15 mouse cellular contexts compared by ENCODE assay signal in the genomic region with DNA sequence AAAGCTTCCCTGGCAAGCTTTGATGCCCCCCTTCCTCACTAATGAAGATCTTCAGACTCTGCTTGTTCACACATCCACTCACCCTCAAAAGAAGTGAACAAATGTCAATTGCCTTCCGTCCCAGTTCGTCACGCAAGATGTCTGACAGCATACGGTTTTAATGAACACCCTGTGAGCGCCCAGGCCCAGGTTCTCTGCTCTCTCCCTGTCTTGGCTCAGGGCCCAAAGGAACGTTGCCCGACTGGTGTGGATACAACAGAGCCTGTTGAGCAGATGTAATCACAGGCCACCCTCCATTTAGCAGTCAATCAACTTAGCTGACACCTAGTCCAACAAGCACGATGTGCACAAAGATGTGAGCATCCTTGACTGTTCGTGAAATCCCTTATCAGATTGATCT.
DNase-seq lines count a peak whose midpoint lies in the region; ATAC-seq and TF ChIP-seq lines count a peak whose summit lies in the region.
"Had no signal": no experiment of that assay in that cellular context is flagged by ENCODE, and none has a peak within 500 bp of the region (broad histone marks: within the 10 kb centered on the region; RNA-seq: fewer than 3 reads in every experiment).

No protein-coding gene starts in this region.

- no peaks in the 10 kb centered on the region for H3K4me1 ChIP-seq in hindbrain, postnatal 0 days (ENCODE audit: insufficient read depth, low read length)
- H3K4me1 ChIP-seq in hindbrain, embryonic 11.5 days (replicated peaks; ENCODE audit: control insufficient read depth, insufficient read depth, low read length): no peaks in the 10 kb centered on the region
- H3K4me1 ChIP-seq in embryonic facial prominence, embryonic 13.5 days: no peaks in the 10 kb centered on the region
- H3K4me1 ChIP-seq in limb, embryonic 14.5 days (ENCODE audit: control insufficient read depth, insufficient read depth, low read length): 0 out of 2 replicates have a peak, but pooled peaks cover 3% of the 10 kb centered on the region
- H3K4me1 ChIP-seq: heart, embryonic 10.5 days had no signal

- H3K27me3 ChIP-seq in hindbrain, postnatal 0 days (ENCODE audit: insufficient read depth, low read length): no peaks in the 10 kb centered on the region
- H3K27me3 ChIP-seq in hindbrain, embryonic 11.5 days (ENCODE audit: control insufficient read depth, insufficient read depth, low read length): no peaks in the 10 kb centered on the region
- H3K27me3 ChIP-seq in embryonic facial prominence, embryonic 13.5 days: no peaks in the 10 kb centered on the region
- H3K27me3 ChIP-seq in limb, embryonic 14.5 days (ENCODE audit: control insufficient read depth, insufficient read depth, low read length): no peaks in the 10 kb centered on the region

- H3K9ac ChIP-seq in hindbrain, postnatal 0 days (replicated peaks; ENCODE audit: low read length): no peak overlapping the region
- H3K9ac ChIP-seq in hindbrain, embryonic 11.5 days (ENCODE audit: low read depth, low read length): no peak overlapping the region
- H3K9ac ChIP-seq in embryonic facial prominence, embryonic 13.5 days: no peak overlapping the region
- no peak overlapping the region for H3K9ac ChIP-seq in limb, embryonic 14.5 days (ENCODE audit: low read depth, low read length, severe bottlenecking)

- 36% methylated on average over 9 of the region's 9 CpGs for WGBS in hindbrain, postnatal 0 days
- 59% methylated on average over 9 of the region's 9 CpGs for WGBS in hindbrain, embryonic 11.5 days
- 27% methylated on average over 9 of the region's 9 CpGs for WGBS in embryonic facial prominence, embryonic 13.5 days
- WGBS in limb, embryonic 14.5 days: 28% methylated on average over 9 of the region's 9 CpGs

- H3K27ac ChIP-seq in hindbrain, postnatal 0 days: no peak overlapping the region
- H3K27ac ChIP-seq in hindbrain, embryonic 11.5 days (ENCODE audit: low read depth, low read length): no peak overlapping the region
- H3K27ac ChIP-seq in embryonic facial prominence, embryonic 13.5 days: no peak overlapping the region
- H3K27ac ChIP-seq in limb, embryonic 14.5 days (replicated peaks; ENCODE audit: low read depth, low read length): no peak overlapping the region
- H3K27ac ChIP-seq: heart, embryonic 10.5 days; left cerebral cortex, adult 2 months had no signal

- H3K9me3 ChIP-seq in hindbrain, postnatal 0 days (ENCODE audit: low read length): no peaks in the 10 kb centered on the region
- H3K9me3 ChIP-seq in hindbrain, embryonic 11.5 days (ENCODE audit: control insufficient read depth, low read length): no peaks in the 10 kb centered on the region
- no peaks in the 10 kb centered on the region for H3K9me3 ChIP-seq in embryonic facial prominence, embryonic 13.5 days
- no peaks in the 10 kb centered on the region for H3K9me3 ChIP-seq in limb, embryonic 14.5 days (ENCODE audit: control insufficient read depth, low read length)
- H3K9me3 ChIP-seq: heart, embryonic 10.5 days had no signal

- H3K4me3 ChIP-seq in hindbrain, postnatal 0 days (ENCODE audit: low read length): no peak overlapping the region
- no peak overlapping the region for H3K4me3 ChIP-seq in hindbrain, embryonic 11.5 days (ENCODE audit: low read depth, low read length)
- H3K4me3 ChIP-seq in embryonic facial prominence, embryonic 13.5 days: no peak overlapping the region
- H3K4me3 ChIP-seq in limb, embryonic 14.5 days (replicated peaks; ENCODE audit: low read length): no peak overlapping the region
- H3K4me3 ChIP-seq: heart, embryonic 10.5 days; left cerebral cortex, adult 2 months had no signal

- H3K4me2 ChIP-seq in hindbrain, postnatal 0 days (ENCODE audit: low read depth, low read length): no peak overlapping the region
- no peak overlapping the region for H3K4me2 ChIP-seq in hindbrain, embryonic 11.5 days (replicated peaks; ENCODE audit: low read depth, low read length)
- H3K4me2 ChIP-seq in embryonic facial prominence, embryonic 13.5 days: no peak overlapping the region
- H3K4me2 ChIP-seq in limb, embryonic 14.5 days (replicated peaks; ENCODE audit: low read depth, low read length, severe bottlenecking): no peak overlapping the region
- H3K4me2 ChIP-seq: liver, embryonic 11.5 days had no signal

- no peak for TF ChIP-seq POLR2A in limb, embryonic 14.5 days (IDR thresholded peaks at IDR 0.05; ENCODE audit: borderline replicate concordance, extremely low read depth, insufficient read depth, insufficient read length)

- peak; percentile 5 for DNase-seq in adrenal gland, postnatal 10 days
- DNase-seq in adrenal gland, postnatal 4 days (ENCODE audit: low spot score in 2 of 2): no peak
- peak; percentile 21 for DNase-seq in hindbrain, postnatal 0 days (ENCODE audit: low spot score)
- no peak for DNase-seq in hindbrain, embryonic 11.5 days (ENCODE audit: low spot score)
- DNase-seq in limb, embryonic 14.5 days (ENCODE audit: low spot score): peak; percentile 9
- DNase-seq in frontal cortex, postnatal 10 days (ENCODE audit: low spot score in 2 of 2): no peak
- no peak for DNase-seq in thymus, adult 18-20 months
- DNase-seq: adrenal gland, postnatal 14 days; kidney, adult 2 months; kidney, postnatal 4 days had no signal

- no peak for ATAC-seq in hindbrain, postnatal 0 days
- ATAC-seq in hindbrain, embryonic 11.5 days (ENCODE audit: low FRiP score): no peak
- 0 out of 2 replicates have a peak, but pooled peaks have one; percentile 15 for ATAC-seq in embryonic facial prominence, embryonic 13.5 days (ENCODE audit: insufficient number of reproducible peaks, insufficient read depth, low FRiP score, low TSS enrichment, low read depth)
- ATAC-seq in limb, embryonic 14.5 days (ENCODE audit: low FRiP score, low read depth): no peak
- ATAC-seq: lung, postnatal 0 days had no signal

- no peaks in the 10 kb centered on the region for H3K36me3 ChIP-seq in hindbrain, postnatal 0 days (ENCODE audit: insufficient read depth, low read length)
- no peaks in the 10 kb centered on the region for H3K36me3 ChIP-seq in hindbrain, embryonic 11.5 days (ENCODE audit: control insufficient read depth, insufficient read depth, low read length)
- no peaks in the 10 kb centered on the region for H3K36me3 ChIP-seq in embryonic facial prominence, embryonic 13.5 days
- H3K36me3 ChIP-seq in limb, embryonic 14.5 days (ENCODE audit: control insufficient read depth, insufficient read depth, low read length): no peaks in the 10 kb centered on the region
- H3K36me3 ChIP-seq: heart, embryonic 10.5 days had no signal

- TF ChIP-seq CTCF in hindbrain, postnatal 0 days (IDR thresholded peaks at IDR 0.05; ENCODE audit: low read depth): no peak

Comparison
In these comparisons a context has a peak if more than half of its experiments do, and no peak if none do; other contexts are left out.
1. DNase-seq: peak in adrenal gland, postnatal 10 days (single experiment), hindbrain, postnatal 0 days (single experiment) and limb, embryonic 14.5 days (single experiment); none in adrenal gland, postnatal 4 days (0 of 2), hindbrain, embryonic 11.5 days (single experiment), frontal cortex, postnatal 10 days (0 of 2) and thymus, adult 18-20 months (0 of 2).